In the genomic region with DNA sequence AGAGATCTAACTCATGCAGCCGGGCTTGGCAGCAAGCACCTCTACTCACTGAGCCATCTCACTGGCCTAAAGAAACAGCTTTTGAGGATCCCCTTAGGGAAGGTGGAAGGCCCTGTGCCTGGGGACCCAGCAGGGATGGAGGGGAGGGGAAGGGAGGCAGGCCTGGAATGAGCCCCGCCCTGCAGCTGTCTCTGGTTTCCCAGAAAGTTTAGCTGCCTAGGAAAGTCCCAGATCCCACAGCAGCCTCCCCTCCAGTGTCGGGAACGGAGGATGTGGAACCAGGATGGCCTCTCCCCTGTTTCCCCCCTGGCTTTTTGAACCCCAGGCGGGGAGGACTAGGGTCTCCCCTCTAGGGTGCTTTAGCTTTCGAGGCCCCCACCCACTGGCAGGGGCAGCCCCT, we compare ENCODE assay signal across 1 mouse cellular context.
TF ChIP-seq lines count a peak whose summit lies in the region.

No protein-coding gene starts in this region.

TF ChIP-seq in ES-E14, 5 proteins besides CTCF, POLR2A, EP300 and RAD21:
- TF ChIP-seq CHD2 (IDR thresholded peaks at IDR 0.05; ENCODE audit: low read depth, low read length) = no peak
- no peak for TF ChIP-seq ZC3H11A (IDR thresholded peaks at IDR 0.05; ENCODE audit: borderline replicate concordance, low read depth, low read length)
- TF ChIP-seq HCFC1 (IDR thresholded peaks at IDR 0.05; ENCODE audit: borderline replicate concordance, insufficient read depth, low read length) = no peak
- no peak for TF ChIP-seq MAFK (IDR thresholded peaks at IDR 0.05; ENCODE audit: insufficient read depth, low read depth, low read length)
- no peak for TF ChIP-seq ZNF384 (IDR thresholded peaks at IDR 0.05; ENCODE audit: low read depth, low read length)
